Comparison of ENCODE assay signal across 8 mouse cellular contexts in genomic region chr17:3114720-3115379, GRCm38 (mm10). TPM values are rescaled to one million over a fixed set of nuclear protein-coding genes. Genes with fewer than 3 reads are reported as not detected.
DNase-seq lines count a peak whose midpoint lies in the region; ATAC-seq lines count a peak whose summit lies in the region.

Gene Scaf8, plus strand, starts transcription at chr17:3114972.

- H3K9ac ChIP-seq in intestine, embryonic 14.5 days (ENCODE audit: low read length) = peak within 1 kb of the TSS; percentile 98

- 1% methylated on average over 61 of the region's 91 CpGs for WGBS in intestine, embryonic 14.5 days

- peak within 1 kb of the TSS; percentile 100 for H3K27ac ChIP-seq in intestine, embryonic 14.5 days (ENCODE audit: low read depth)

- intact Hi-C loops in gastrocnemius, postnatal 14 days (cut with DNase I; ENCODE audit: low total_unique reads) = no loop called here
- intact Hi-C loops in left cerebral cortex, postnatal 14 days (cut with DNase I) = loop anchor here (5.0 kb wide), 1 partner anchor 87 kb away; no protein-coding TSS in a partner anchor

- peak within 1 kb of the TSS; percentile 85 for H3K4me3 ChIP-seq in intestine, embryonic 14.5 days (ENCODE audit: low read depth, low read length)

- DNase-seq in adipocyte (ENCODE audit: low spot score) = peak; percentile 91
- DNase-seq in embryo, embryonic 10 days (ENCODE audit: low spot score) = peak; percentile 90
- DNase-seq in gastrocnemius, postnatal 14 days = peak; percentile 91
- DNase-seq in intestine, embryonic 14.5 days (ENCODE audit: low spot score) = peak; percentile 96
- DNase-seq in left cerebral cortex, postnatal 14 days (ENCODE audit: low spot score in 2 of 2) = peak; percentile 94 to 95
- peak; percentile 93 for DNase-seq in mesoderm, embryonic 11.5 days (ENCODE audit: low read depth, low spot score)
- peak; percentile 84 to 88 for DNase-seq in right cerebral cortex, postnatal 36 days (ENCODE audit: low spot score in 2 of 2)
- peak; percentile 92 for DNase-seq in yolk sac, embryonic 10.5 days (ENCODE audit: low spot score)

- H3K4me1 ChIP-seq in intestine, embryonic 14.5 days (replicated peaks; ENCODE audit: control insufficient read depth, insufficient read depth, low read length) = peaks cover 6% of the 10 kb centered on the region

- no peaks in the 10 kb centered on the region for H3K27me3 ChIP-seq in intestine, embryonic 14.5 days (replicated peaks; ENCODE audit: control insufficient read depth, insufficient read depth, low read length)

- peak within 1 kb of the TSS; percentile 80 for H3K4me2 ChIP-seq in intestine, embryonic 14.5 days (ENCODE audit: low read length)

- ATAC-seq in intestine, embryonic 14.5 days (replicated peaks; ENCODE audit: low FRiP score, low TSS enrichment, low read depth) = peak; percentile 97

- no peaks in the 10 kb centered on the region for H3K9me3 ChIP-seq in intestine, embryonic 14.5 days (ENCODE audit: control insufficient read depth, low read length)

- 0 out of 2 replicates have a peak, but pooled peaks cover 4% of the 10 kb centered on the region for H3K36me3 ChIP-seq in intestine, embryonic 14.5 days (ENCODE audit: control insufficient read depth, insufficient read depth, low read length)

RNA-seq across cellular contexts. Expression of gene Scaf8, which starts in this region (rescaled TPM):
- 10 to 100 TPM; 22.5 to 25.8 TPM for total RNA-seq in gastrocnemius, postnatal 14 days (2021)
- polyA plus RNA-seq in intestine, embryonic 14.5 days (2014; fragmentation: Nextera tagmentation; extraction: Ambion mirVana) = 21.8 and 22.2 TPM in 2 replicates
- total RNA-seq in left cerebral cortex, postnatal 14 days (2021) = 10 to 100 TPM; 52.7 to 55.2 TPM

Comparison
In these comparisons a context has a peak if more than half of its experiments do, and no peak if none do; other contexts are left out.
1. Peak in every context shown above with its lines: DNase-seq, ATAC-seq, H3K4me3 ChIP-seq and H3K27ac ChIP-seq.